Mouse (Mus musculus): ENCODE results near the gene Inpp5d. TPM values are rescaled to one million over a fixed set of nuclear protein-coding genes. Genes with fewer than 3 reads are reported as not detected.

Inpp5d gene
- polyA plus RNA-seq, 1 experiment from 2014 or later, result 4.7 TPM

GRCm38 (mm10) chr1:87647820-87648219 lies 27.7 kb downstream of the Inpp5d start:
- no peaks in the 10 kb centered on the region for H3K36me3 ChIP-seq
- 79% methylated on average over 1 of the region's 1 CpGs for WGBS
- no peak overlapping the region for H3K4me3 ChIP-seq
- H3K27ac ChIP-seq (replicated peaks), result no peak overlapping the region
- H3K4me2 ChIP-seq, result no peak overlapping the region
- no peaks in the 10 kb centered on the region for H3K4me1 ChIP-seq (replicated peaks)
- no peaks in the 10 kb centered on the region for H3K27me3 ChIP-seq
- no peaks in the 10 kb centered on the region for H3K9me3 ChIP-seq
- H3K9ac ChIP-seq, result no peak overlapping the region
- ATAC-seq (ENCODE audit: low FRiP score, low read depth), result no peak

GRCm38 (mm10) chr1:87648657-87649056 lies 28.5 kb downstream of the Inpp5d start:
- 72% methylated on average over 7 of the region's 7 CpGs for WGBS
- ATAC-seq (ENCODE audit: low FRiP score, low read depth), result no peak
- H3K4me2 ChIP-seq, result no peak overlapping the region

GRCm38 (mm10) chr1:87649219-87649805 lies 29.2 kb downstream of the Inpp5d start:
- H3K4me1 ChIP-seq (replicated peaks), result no peaks in the 10 kb centered on the region
- no peak for ATAC-seq (ENCODE audit: low FRiP score, low read depth)
- H3K9me3 ChIP-seq, result no peaks in the 10 kb centered on the region
- no peaks in the 10 kb centered on the region for H3K36me3 ChIP-seq
- H3K4me3 ChIP-seq, result no peak overlapping the region
- no peak overlapping the region for H3K9ac ChIP-seq
- H3K27ac ChIP-seq (replicated peaks), result no peak overlapping the region
- H3K27me3 ChIP-seq, result no peaks in the 10 kb centered on the region
- no peak overlapping the region for H3K4me2 ChIP-seq
- 78% methylated on average over 4 of the region's 4 CpGs for WGBS

More at GRCm38 (mm10) chr1:87648657-87649056, 28.5 kb downstream of the Inpp5d start:
- Histone ChIP-seq H3K4me1 (replicated peaks) (no peaks in the 10 kb centered on the region), H3K9me3 (no peaks in the 10 kb centered on the region), H3K27ac (replicated peaks) (no peak overlapping the region), H3K4me3 (no peak overlapping the region), H3K36me3 (no peaks in the 10 kb centered on the region), H3K9ac (no peak overlapping the region), H3K27me3 (no peaks in the 10 kb centered on the region)

GRCm38 (mm10) chr1:87649958-87650474 lies 29.9 kb downstream of the Inpp5d start:
- H3K4me3 ChIP-seq, result no peak overlapping the region
- no peaks in the 10 kb centered on the region for H3K36me3 ChIP-seq
- WGBS, result 90% methylated on average over 8 of the region's 8 CpGs
- H3K9me3 ChIP-seq, result no peaks in the 10 kb centered on the region
- no peak overlapping the region for H3K9ac ChIP-seq
- H3K27ac ChIP-seq (replicated peaks), result no peak overlapping the region
- H3K27me3 ChIP-seq, result no peaks in the 10 kb centered on the region
- no peaks in the 10 kb centered on the region for H3K4me1 ChIP-seq (replicated peaks)
- no peak for ATAC-seq (ENCODE audit: low FRiP score, low read depth)
- H3K4me2 ChIP-seq, result no peak overlapping the region

GRCm38 (mm10) chr1:87650611-87651079 lies 30.5 kb downstream of the Inpp5d start:
- no peak for ATAC-seq (ENCODE audit: low FRiP score, low read depth)
- Histone ChIP-seq H3K4me1 (replicated peaks) (no peaks in the 10 kb centered on the region), H3K9ac (no peak overlapping the region), H3K27me3 (no peaks in the 10 kb centered on the region), H3K27ac (replicated peaks) (no peak overlapping the region), H3K36me3 (no peaks in the 10 kb centered on the region), H3K9me3 (no peaks in the 10 kb centered on the region), H3K4me3 (no peak overlapping the region), H3K4me2 (no peak overlapping the region)
- WGBS, result 80% methylated on average over 8 of the region's 8 CpGs

GRCm38 (mm10) chr1:87651436-87651835 lies 31.3 kb downstream of the Inpp5d start:
- Histone ChIP-seq H3K4me3 (no peak overlapping the region), H3K27ac (replicated peaks) (no peak overlapping the region)
- WGBS, result 85% methylated on average over 1 of the region's 1 CpGs

GRCm38 (mm10) chr1:87655101-87655500 lies 35.0 kb downstream of the Inpp5d start:
- H3K4me2 ChIP-seq, result no peak overlapping the region
- no peak overlapping the region for H3K4me3 ChIP-seq
- H3K36me3 ChIP-seq, result no peaks in the 10 kb centered on the region
- no peaks in the 10 kb centered on the region for H3K9me3 ChIP-seq
- H3K4me1 ChIP-seq (replicated peaks), result 0 out of 2 replicates have a peak, but pooled peaks cover 8% of the 10 kb centered on the region
- no peak for ATAC-seq (ENCODE audit: low FRiP score, low read depth)
- no peaks in the 10 kb centered on the region for H3K27me3 ChIP-seq
- 59% methylated on average over 5 of the region's 5 CpGs for WGBS
- H3K27ac ChIP-seq (replicated peaks), result no peak overlapping the region
- no peak overlapping the region for H3K9ac ChIP-seq

More at GRCm38 (mm10) chr1:87651436-87651835, 31.3 kb downstream of the Inpp5d start:
- ATAC-seq (ENCODE audit: low FRiP score, low read depth), result no peak
- no peaks in the 10 kb centered on the region for H3K4me1 ChIP-seq (replicated peaks)
- H3K36me3 ChIP-seq, result no peaks in the 10 kb centered on the region
- H3K9ac ChIP-seq, result no peak overlapping the region
- H3K27me3 ChIP-seq, result no peaks in the 10 kb centered on the region
- no peaks in the 10 kb centered on the region for H3K9me3 ChIP-seq
- no peak overlapping the region for H3K4me2 ChIP-seq

- 49% methylated on average over 3 of the region's 3 CpGs for WGBS
- Histone ChIP-seq H3K36me3 (no peaks in the 10 kb centered on the region), H3K4me3 (no peak overlapping the region), H3K4me1 (replicated peaks) (0 out of 2 replicates have a peak, but pooled peaks cover 8% of the 10 kb centered on the region), H3K4me2 (no peak overlapping the region), H3K27me3 (no peaks in the 10 kb centered on the region), H3K9ac (no peak overlapping the region), H3K9me3 (no peaks in the 10 kb centered on the region), H3K27ac (replicated peaks) (no peak overlapping the region)
- no peak for ATAC-seq (ENCODE audit: low FRiP score, low read depth)
Observed at GRCm38 (mm10) chr1:87658063-87658462, 38.0 kb downstream of the Inpp5d start.

GRCm38 (mm10) chr1:87658485-87658884 lies 38.4 kb downstream of the Inpp5d start:
- Histone ChIP-seq H3K4me3 (no peak overlapping the region), H3K9ac (no peak overlapping the region), H3K9me3 (no peaks in the 10 kb centered on the region), H3K4me1 (replicated peaks) (0 out of 2 replicates have a peak, but pooled peaks cover 8% of the 10 kb centered on the region), H3K4me2 (no peak overlapping the region), H3K27ac (replicated peaks) (no peak overlapping the region), H3K36me3 (no peaks in the 10 kb centered on the region), H3K27me3 (no peaks in the 10 kb centered on the region)
- ATAC-seq (ENCODE audit: low FRiP score, low read depth), result no peak
- WGBS, result 93% methylated on average over 2 of the region's 2 CpGs

- Histone ChIP-seq H3K4me1 (replicated peaks) (0 out of 2 replicates have a peak, but pooled peaks cover 8% of the 10 kb centered on the region), H3K36me3 (no peaks in the 10 kb centered on the region), H3K4me2 (no peak overlapping the region), H3K27me3 (no peaks in the 10 kb centered on the region), H3K4me3 (no peak overlapping the region), H3K9me3 (no peaks in the 10 kb centered on the region), H3K9ac (no peak overlapping the region), H3K27ac (replicated peaks) (no peak overlapping the region)
- WGBS, result 75% methylated on average over 8 of the region's 8 CpGs
- ATAC-seq (ENCODE audit: low FRiP score, low read depth), result no peak
Observed at GRCm38 (mm10) chr1:87658937-87659617, 39.0 kb downstream of the Inpp5d start.

- 72% methylated on average over 4 of the region's 4 CpGs for WGBS
- Histone ChIP-seq H3K9ac (no peak overlapping the region), H3K9me3 (no peaks in the 10 kb centered on the region), H3K4me1 (replicated peaks) (0 out of 2 replicates have a peak, but pooled peaks cover 8% of the 10 kb centered on the region), H3K27me3 (no peaks in the 10 kb centered on the region), H3K27ac (replicated peaks) (no peak overlapping the region), H3K4me3 (no peak overlapping the region), H3K36me3 (no peaks in the 10 kb centered on the region), H3K4me2 (no peak overlapping the region)
- no peak for ATAC-seq (ENCODE audit: low FRiP score, low read depth)
Observed at GRCm38 (mm10) chr1:87659618-87659960, 39.5 kb downstream of the Inpp5d start.

- Histone ChIP-seq H3K9ac (no peak overlapping the region), H3K4me3 (no peak overlapping the region), H3K4me2 (no peak overlapping the region), H3K9me3 (no peaks in the 10 kb centered on the region), H3K36me3 (no peaks in the 10 kb centered on the region), H3K27ac (replicated peaks) (no peak overlapping the region), H3K27me3 (no peaks in the 10 kb centered on the region), H3K4me1 (replicated peaks) (0 out of 2 replicates have a peak, but pooled peaks cover 8% of the 10 kb centered on the region)
- 92% methylated on average over 1 of the region's 1 CpGs for WGBS
- ATAC-seq (ENCODE audit: low FRiP score, low read depth), result no peak
Observed at GRCm38 (mm10) chr1:87660740-87661139, 40.6 kb downstream of the Inpp5d start.
